Mouse (Mus musculus) WW6 (cell line): Measurements from ENCODE around the gene Cers6.

Source experiments
- DNase-seq: peaks from one replicate; pipeline ENCODE4 v3.0.0-alpha.2; 2013; ENCODE audit warnings: low read depth, low spot score

Gene Cers6

DNA sequence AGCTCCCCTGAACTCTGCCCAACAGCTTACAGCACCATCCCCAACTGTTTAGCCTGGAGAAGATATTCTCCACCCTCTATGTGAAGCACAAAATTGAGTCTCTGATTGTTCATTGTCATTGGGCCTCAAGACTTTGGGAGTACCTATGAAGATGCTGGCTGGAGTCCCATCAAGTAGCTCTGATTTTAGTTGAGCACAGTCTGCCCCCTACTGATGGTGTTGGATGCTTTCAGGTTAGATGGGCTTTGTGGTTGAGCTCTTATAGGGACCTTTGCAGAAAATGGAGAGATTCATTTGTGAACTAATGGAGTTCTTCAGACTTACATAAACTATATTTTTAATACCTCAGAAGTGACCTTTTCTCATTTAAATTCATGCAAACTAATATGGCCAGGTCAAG, 200.1 kb downstream of the Cers6 start:
- no peak for DNase-seq

GRCm38 (mm10) chr2:69061910-69062689, 200.9 kb downstream of the Cers6 start:
- DNase-seq: no peak

DNA sequence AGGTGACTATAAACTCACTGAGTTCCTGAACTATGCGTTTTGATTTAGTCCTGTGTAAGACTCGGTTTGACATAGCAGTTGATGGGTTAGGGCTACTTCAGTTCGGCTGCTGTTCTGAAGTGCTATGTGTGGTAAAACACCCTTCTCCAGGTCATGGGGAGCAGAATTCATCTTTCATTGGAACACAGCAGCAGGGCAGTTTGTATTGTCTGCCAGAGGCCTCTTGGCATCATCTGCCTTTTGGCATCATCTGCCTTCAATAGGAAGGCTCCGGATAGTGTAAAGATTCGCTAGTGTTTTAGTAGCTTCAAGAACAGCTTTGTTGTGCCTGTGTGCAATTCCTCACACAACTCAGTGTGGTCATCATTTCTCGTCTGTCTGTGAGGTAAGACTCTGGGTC, 203.5 kb downstream of the Cers6 start:
- no peak for DNase-seq

GRCm38 (mm10) chr2:69071440-69072235, 210.4 kb downstream of the Cers6 start:
- DNase-seq: no peak

- DNase-seq: no peak
Observed at GRCm38 (mm10) chr2:69077189-69077588, 215.9 kb downstream of the Cers6 start.

DNA sequence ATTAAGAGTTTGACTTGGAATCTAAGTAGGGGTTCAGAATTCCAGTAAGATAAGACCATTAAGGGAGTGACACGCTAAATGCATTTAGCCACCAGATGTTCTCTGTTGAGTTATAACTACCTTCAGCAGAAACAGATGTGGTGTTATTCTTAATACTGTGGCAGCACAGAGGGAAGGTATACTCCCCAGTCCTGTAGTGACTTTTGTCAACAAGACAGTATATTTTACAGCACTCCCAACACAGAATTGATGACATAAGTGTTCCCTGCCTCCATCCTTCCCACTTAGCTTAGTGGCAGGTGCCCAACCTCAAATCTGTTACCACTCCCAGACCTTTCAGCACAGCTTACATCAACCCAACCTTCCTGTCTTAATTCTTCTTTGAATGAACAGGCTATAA, 219.5 kb downstream of the Cers6 start:
- no peak for DNase-seq

GRCm38 (mm10) chr2:69082499-69083197, 221.4 kb downstream of the Cers6 start:
- no peak for DNase-seq

- no peak for DNase-seq
Observed at GRCm38 (mm10) chr2:69083198-69083509, 221.9 kb downstream of the Cers6 start.

DNA sequence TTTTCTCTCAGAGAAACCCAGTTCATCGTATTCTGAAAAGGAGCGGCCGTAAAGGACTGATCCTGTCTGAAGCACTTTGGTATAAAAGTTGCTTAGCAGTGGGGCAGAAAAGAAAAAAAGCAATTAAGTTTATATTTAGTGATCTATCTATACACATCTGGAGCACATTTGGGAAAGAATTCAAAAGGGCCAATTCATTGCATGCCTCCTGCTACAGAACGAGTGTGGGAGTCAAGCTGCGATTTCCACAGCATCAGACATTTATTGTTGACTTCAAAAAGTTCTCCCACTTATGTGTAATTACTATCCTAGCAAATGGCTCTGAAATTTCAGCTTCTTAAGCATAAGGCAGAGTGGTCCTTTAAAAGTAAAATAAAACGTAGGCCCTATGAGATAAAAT, 223.2 kb downstream of the Cers6 start:
- DNase-seq: no peak

DNA sequence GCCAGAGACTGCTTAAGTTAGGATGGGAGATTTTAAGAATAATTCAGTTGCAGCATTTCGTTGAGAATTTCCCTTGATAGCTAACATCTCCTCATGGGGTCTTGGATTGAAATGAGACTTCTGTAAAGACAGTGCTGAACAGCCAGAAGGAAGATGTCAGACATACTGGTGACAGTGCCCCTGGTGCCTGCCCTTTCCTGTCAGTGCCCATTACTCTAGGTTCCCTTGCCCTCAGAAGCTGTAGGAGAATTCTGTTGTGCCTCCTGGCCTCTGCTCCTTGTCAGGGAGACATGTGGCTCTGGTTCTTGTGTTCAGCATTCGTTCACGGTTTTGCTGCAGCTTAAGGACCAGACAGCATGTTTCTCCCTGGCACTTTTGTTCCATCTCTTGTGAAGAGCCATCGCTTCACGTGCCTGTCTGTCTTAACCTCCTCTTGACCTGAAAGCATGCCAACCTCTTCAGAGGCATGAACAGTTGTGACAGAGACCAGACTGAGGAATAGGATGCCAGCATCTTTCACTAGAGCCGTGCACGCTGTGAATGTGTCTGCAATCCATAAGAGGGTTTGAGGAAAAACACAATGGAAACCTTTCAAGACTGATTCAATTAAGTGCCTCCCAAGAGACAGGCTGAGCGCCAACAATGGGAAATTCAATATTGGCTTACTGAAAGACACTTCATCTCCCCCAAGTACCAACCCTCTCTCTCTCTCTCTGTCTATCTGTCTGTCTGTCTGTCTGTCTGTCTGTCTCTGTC, 225.4 kb downstream of the Cers6 start:
- DNase-seq: no peak

DNA sequence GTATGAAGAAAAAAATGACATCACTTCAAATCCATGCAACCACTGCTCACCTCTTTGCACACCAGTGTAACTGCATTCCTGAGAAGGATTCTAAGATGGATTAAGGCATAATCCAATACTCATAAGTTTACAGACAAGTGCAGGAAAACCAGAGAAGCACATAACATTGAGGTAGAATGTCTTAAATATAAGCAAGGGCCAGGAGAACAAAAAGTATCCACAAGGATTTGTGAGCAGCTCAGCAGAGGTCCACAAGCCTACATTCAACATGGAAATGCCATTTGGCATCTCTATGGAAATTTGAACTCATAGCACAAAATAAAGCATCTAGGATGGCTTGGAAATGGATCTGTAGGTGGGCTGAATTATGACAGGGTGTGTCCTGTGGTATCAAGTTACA, 234.6 kb downstream of the Cers6 start:
- DNase-seq: no peak

DNA sequence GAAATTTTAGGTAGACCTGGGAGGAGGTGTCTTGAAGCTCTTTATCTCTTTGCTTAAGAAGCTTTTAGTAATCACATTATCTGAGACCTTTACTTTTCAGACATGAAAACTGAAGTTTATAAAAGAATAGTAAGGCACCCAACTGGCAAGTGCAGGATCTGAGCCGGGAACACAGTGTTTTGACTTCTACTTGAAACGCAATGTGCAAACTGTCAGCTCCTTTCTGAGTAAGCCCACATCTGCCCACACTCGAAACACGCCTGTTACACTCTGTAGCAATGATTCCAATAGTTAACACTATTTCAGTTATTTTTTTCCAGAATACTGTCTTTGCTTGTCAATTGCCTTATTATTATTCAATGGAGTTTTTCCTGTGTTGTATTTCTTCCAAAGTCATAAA, 235.6 kb downstream of the Cers6 start:
- DNase-seq: no peak

DNA sequence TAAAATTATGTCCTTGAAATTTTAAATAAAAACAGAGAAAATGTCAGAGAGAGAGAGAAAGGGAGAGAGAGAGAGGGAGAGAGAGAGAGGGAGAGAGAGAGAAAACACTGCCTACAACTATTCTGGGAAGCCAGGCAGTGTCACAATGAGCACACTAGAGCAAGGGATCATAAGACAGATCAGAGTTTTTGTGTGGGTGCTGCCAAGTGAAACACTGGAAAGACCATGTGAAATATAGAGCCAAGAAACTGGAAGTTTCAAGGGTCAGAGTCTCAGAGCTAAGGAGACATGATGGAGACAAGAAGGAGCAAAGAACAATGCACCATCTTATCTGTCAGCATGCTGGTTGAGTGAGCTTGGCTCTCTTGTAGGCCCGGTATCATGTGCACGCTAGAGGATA, 236.3 kb downstream of the Cers6 start:
- no peak for DNase-seq

DNA sequence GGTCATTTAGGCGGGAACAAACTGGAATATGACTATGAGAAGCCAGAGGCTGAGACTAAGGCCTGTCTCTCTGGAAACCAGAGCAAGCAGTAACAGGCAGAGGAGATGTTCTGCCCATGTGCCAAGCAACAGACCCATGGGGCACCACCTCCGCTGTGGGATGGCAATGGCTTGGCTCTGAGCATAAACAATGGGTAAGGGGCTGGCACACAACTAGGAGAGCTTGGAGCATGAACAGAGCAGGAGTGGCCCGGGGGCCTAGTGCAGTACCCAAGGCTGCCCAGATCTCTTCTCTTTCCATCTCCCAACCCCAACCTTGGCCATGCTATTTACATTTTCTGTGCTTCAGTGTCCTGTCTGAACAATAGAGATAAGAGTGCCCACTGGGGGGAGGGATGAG, 237.5 kb downstream of the Cers6 start:
- DNase-seq: no peak

- no peak for DNase-seq
Observed at GRCm38 (mm10) chr2:69099147-69099546, 237.9 kb downstream of the Cers6 start.

GRCm38 (mm10) chr2:69100706-69101105, 239.5 kb downstream of the Cers6 start:
- DNase-seq: no peak

DNA sequence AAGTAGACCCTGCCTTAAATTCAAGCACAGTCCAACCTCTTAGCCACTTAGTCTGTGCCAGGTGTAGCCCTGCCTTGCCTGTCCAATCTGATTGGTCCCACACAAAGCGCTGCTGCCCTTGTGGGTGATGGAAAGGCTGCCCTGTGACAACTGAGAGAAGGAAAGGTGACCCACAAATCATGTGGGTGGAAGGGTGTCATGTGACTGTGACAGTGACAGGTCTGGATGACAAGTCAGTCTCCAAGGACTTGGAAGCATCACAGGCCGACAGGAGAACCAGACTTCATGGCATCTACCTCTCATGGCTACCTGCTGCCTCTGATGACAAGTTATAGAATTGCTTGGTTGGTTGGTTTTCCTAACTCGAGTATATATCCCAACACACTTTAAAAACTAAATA, 242.3 kb downstream of the Cers6 start:
- no peak for DNase-seq

- DNase-seq: no peak
Observed at GRCm38 (mm10) chr2:69104511-69105145, 243.4 kb downstream of the Cers6 start.

DNA sequence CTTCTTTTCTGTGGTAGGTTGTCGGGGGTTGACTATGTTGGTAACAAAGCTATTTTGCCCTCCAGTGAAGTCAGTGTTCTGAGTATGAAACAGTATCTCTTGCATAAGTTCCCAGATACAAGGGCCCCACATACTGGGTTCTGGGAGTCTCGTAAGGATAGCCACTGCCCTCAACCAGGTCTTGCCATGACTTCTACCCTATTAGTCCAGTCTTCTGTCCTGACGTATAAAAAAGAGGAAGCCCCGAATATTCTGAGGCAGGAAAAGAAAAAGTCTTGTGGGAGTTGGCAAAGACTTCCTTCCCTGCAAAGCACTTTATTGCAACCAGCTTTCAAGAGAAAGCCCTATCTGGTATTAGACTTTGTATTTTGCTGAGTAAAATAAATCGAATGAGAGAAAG, 248.0 kb downstream of the Cers6 start:
- no peak for DNase-seq

- no peak for DNase-seq
Observed at GRCm38 (mm10) chr2:69109710-69110109, 248.5 kb downstream of the Cers6 start.

- no peak for DNase-seq
Observed at GRCm38 (mm10) chr2:69112609-69113008, 251.4 kb downstream of the Cers6 start.
